Mouse (Mus musculus) hindbrain, embryonic 16.5 days (tissue): ENCODE results near the gene Rrp8. TPM values are rescaled to one million over a fixed set of nuclear protein-coding genes. Genes with fewer than 3 reads are reported as not detected.
"Not testable (repeated sequence)": the region's sequence is repeated elsewhere in the genome, so short reads cannot be mapped to it uniquely, and the experiment has no call there.

ENCODE experiments used
- ATAC-seq: fragments of 200-750 bp; cut with Nextera tagmentation; 2 replicates; pipeline ENCODE4 v1.8.0; 2017; ENCODE audit warnings: moderate TSS enrichment, moderate library complexity
- H3K27ac ChIP-seq: fragments of 300-500 bp; sonication (generic); 2 replicates; pipeline ENCODE4 v1.5.1; 2014; ENCODE audit warnings: low read depth, mild to moderate bottlenecking, control low read depth, low read length, moderate library complexity
- H3K27me3 ChIP-seq: fragments of 300-500 bp; sonication (generic); replicated peaks from 2 replicates; pipeline ENCODE4 v1.6.1; 2014; ENCODE audit warnings: low read length; ENCODE audit not compliant: control insufficient read depth, insufficient read depth
- H3K36me3 ChIP-seq: fragments of 300-500 bp; sonication (generic); 2 replicates; pipeline ENCODE4 v1.6.1; 2014; ENCODE audit warnings: mild to moderate bottlenecking, low read length, moderate library complexity, mixed read lengths; ENCODE audit not compliant: control insufficient read depth, insufficient read depth
- H3K4me1 ChIP-seq: fragments of 300-500 bp; sonication (generic); 2 replicates; pipeline ENCODE4 v1.6.1; 2014; ENCODE audit warnings: low read depth, low read length; ENCODE audit not compliant: control insufficient read depth, insufficient read depth
- H3K4me2 ChIP-seq: fragments of 300-500 bp; sonication (generic); 2 replicates; pipeline ENCODE4 v1.6.1; 2014; ENCODE audit warnings: mild to moderate bottlenecking, low read length, control low read depth, moderate library complexity
- H3K4me3 ChIP-seq: fragments of 300-500 bp; sonication (generic); 2 replicates; pipeline ENCODE4 v1.5.1; 2014; ENCODE audit warnings: mild to moderate bottlenecking, low read length, control low read depth, moderate library complexity
- H3K9ac ChIP-seq: fragments of 300-500 bp; sonication (generic); 2 replicates; pipeline ENCODE4 v1.6.1; 2014; ENCODE audit warnings: low read depth, mild to moderate bottlenecking, control low read depth, low read length, moderate library complexity
- H3K9me3 ChIP-seq: fragments of 300-500 bp; sonication (generic); 2 replicates; pipeline ENCODE4 v1.6.1; 2014; ENCODE audit warnings: mild to moderate bottlenecking, low read length, moderate library complexity; ENCODE audit not compliant: control insufficient read depth
- WGBS: fragments of 180-500 bp; shearing (Covaris S2); extraction: QIAGEN DNeasy Blood & Tissue Kit; methylation state at CpG from one replicate; pipeline ENCODE4 v1.1.7; 2014; 5-methylcytosine and 5-hydroxymethylcytosine counted together
- polyA plus RNA-seq: library from polyadenylated mRNA; unstranded; fragments of >200 nt; fragmentation: Nextera tagmentation; extraction: Ambion mirVana; gene quantifications from 2 replicates; pipeline ENCODE4 v1.2.1, GENCODE M21; 2015

The Rrp8 gene
- polyA plus RNA-seq, 1 experiment from 2014 or later = 26.3 TPM

DNA sequence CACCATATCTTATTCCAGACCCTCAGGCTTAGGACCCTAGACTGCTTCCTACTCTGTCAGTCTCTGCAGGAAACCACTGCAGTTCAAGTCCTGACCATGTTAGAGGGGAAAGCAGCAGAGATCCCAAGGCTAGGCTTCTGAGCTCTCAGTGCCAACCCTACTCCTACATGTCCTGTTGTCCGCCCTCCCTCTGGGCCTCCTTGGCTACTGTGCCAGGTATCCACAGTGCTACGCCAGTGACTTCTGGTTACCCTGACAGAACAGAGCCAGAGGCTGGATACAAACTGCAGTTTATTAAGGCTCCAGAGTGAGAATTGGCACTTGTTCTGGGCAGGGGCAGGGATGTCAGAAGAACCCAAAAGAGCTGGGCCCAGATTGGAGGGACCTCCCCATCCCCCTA, 15.5 kb upstream of the Rrp8 start:
- Histone ChIP-seq H3K27ac (peak overlapping the region; percentile 9; the same call in 1 of the 2 replicates), H3K9me3 (no peaks in the 10 kb centered on the region), H3K27me3 (no peaks in the 10 kb centered on the region), H3K4me1 (peaks cover 5% of the 10 kb centered on the region), H3K4me3 (no peak overlapping the region), H3K9ac (no peak overlapping the region), H3K36me3 (peaks cover 41% of the 10 kb centered on the region), H3K4me2 (no peak overlapping the region)
- 76% methylated on average over 2 of the region's 2 CpGs for WGBS
- ATAC-seq = no peak; the same call in 1 of the 2 replicates

DNA sequence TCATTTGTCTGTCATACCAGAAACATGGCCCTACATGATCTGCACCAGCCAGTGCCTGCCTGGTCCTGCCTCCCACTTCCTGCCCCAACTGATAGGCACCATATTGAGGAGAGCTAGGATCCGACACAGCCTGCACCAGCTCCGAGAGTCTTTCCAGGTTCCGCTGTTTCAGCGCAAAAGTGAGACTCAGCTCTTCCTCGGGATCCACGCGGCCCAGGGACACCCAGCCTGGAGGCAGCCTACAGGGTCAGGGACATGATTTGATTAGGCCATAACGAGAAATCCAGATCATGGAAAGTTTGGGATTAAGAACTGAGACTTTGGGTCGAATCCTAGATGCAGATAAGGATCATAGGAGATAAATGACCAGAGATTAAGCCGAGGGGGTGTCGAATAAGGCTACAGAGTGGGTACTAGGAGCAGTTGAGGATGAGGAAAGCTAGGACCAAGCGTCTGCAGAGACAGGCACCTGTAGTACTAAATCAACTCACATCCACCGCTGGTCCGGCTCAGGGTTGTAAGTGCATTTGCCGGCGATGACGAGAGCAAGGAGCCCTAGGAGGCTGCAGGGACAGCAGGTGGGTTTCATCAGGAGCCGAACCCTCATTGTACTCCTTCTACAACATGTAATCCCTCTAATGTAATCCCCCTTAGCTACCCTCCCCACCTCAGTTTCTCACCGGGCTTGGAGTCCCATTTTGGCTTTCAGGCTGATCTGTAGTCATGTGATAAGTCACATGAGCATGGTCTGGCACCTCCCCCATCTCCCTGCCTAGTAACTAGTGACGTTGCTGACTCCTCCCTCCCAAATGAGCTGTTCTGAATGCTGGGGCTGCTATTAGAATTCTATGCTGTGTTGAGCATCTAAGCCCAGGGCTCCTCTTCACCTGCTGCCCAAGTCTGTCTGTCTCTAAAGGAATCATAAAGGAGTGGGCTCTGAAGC, 14.6 kb upstream of the Rrp8 start, which contains the start of gene Tpp1:
Tpp1 (minus strand) TSS at position 745 of the 943 bp plus-strand sequence.
- Histone ChIP-seq H3K27ac (peak within 1 kb of the TSS; percentile 71), H3K4me3 (peak within 1 kb of the TSS; percentile 54), H3K4me2 (peak within 1 kb of the TSS; percentile 74), H3K9me3 (no peaks in the 10 kb centered on the region), H3K27me3 (no peaks in the 10 kb centered on the region), H3K36me3 (peaks cover 33% of the 10 kb centered on the region), H3K4me1 (peaks cover 5% of the 10 kb centered on the region), H3K9ac (peak within 1 kb of the TSS; percentile 71)
- 23% methylated on average over 19 of the region's 20 CpGs for WGBS
- ATAC-seq = peak; percentile 91

DNA sequence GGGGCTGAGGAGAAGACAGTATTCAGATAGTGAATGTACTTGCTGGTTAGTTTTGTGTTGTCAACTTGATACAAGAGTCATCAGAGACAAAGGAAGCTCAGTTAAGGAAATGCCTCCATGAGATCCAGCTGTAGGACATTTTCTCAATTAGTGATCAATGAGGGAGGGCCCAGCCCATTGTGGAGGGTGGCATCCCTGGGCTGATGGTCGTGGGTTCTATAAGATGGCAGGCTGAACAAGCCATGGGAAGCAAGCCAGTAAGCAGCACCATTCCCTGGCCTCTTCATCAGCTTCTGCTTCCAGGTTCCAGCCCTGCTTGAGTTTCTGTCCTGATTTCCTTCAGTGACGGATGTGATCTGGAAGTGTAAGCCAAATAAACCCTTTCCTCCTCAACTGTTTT, 10.6 kb upstream of the Rrp8 start:
- H3K4me3 ChIP-seq = no peak overlapping the region
- H3K9me3 ChIP-seq = no peaks in the 10 kb centered on the region
- no peaks in the 10 kb centered on the region for H3K27me3 ChIP-seq
- peaks cover 12% of the 10 kb centered on the region for H3K4me1 ChIP-seq
- no peak overlapping the region for H3K27ac ChIP-seq
- H3K36me3 ChIP-seq = peaks cover 10% of the 10 kb centered on the region; the same call in 1 of the 2 replicates
- WGBS = 85% methylated on average over 2 of the region's 2 CpGs
- no peak overlapping the region for H3K9ac ChIP-seq
- no peak overlapping the region for H3K4me2 ChIP-seq
- ATAC-seq = no peak

DNA sequence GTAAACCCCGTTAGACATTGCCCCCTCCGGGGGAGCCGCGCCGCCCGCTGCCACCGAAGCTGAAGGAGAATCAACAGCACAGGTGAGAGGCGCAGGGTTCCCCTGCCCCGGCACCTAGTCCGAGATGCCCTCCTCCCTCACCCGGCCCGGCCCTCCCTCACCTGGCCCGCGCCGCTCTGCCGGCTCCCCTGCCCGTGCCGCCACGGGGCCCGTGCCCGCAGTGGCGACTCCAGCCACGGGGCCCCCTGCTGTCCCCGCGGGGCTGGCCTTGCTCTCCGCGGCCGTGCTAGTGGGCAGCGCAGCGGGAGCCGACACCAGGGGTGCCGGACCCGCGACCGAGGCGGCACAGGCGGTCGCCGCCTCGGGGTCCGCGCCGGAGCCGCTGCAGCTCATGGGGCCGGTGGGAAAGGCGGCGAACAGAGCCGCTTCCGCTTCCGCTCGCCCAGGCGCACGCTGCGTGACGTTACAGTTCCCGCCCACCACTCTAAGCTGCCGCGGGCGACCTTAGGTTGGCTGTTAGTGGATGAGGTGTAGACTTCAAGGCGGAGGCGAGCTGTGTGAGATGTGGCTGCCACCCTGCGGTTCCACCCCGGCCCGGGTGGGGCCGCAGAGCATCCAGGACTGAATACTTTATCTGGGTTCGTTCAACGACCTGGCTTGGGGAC, 6.9 kb upstream of the Rrp8 start, which contains the start of gene Taf10:
Taf10 (minus strand) TSS at position 436 of the 665 bp plus-strand sequence.
- under 1% methylated on average over 61 of the region's 67 CpGs for WGBS
- peak; percentile 97 for ATAC-seq

DNA sequence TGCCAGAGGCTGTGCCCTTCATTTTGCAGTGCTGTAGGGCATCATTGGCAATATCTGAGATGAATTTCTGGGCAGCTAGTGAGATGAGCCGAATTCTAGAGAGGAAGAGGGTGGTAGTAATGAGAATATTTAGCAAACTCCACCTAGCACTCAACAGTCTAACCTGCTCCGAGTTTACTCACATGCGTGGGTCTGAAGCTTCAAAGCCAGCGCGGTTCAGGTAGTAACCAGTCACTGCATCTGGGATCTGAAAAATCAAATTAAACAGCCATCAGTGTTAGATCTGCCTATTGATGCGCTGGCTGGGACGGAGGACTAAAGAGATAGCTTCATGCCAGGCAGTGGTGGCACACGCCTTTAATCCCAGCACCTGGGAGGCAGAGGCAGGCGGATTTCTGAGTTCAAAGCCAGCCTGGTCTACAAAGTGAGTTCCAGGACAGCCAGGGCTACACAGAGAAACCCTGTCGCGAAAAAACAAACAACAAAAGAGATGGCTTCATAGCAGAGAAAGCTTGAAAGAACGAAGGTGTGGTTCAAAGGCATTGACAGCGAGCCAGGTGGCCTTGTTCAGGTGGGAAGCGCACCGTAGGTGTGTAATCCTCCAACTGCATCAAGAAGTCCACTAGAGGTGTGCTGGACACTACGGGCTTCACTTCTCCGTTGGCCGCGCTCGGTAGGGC, 6.2 kb upstream of the Rrp8 start:
- Histone ChIP-seq H3K4me2 (peak overlapping the region; percentile 90), H3K9ac (peak overlapping the region; percentile 92), H3K4me1 (peaks cover 12% of the 10 kb centered on the region), H3K36me3 (peaks cover 25% of the 10 kb centered on the region), H3K27ac (peak overlapping the region; percentile 84; the same call in 1 of the 2 replicates), H3K4me3 (peak overlapping the region; percentile 97)
- peak; percentile 21 for ATAC-seq
- 42% methylated on average over 17 of the region's 20 CpGs for WGBS
- H3K9me3 ChIP-seq, H3K27me3 ChIP-seq: not testable (repeated sequence)

More for the DNA sequence above, 6.9 kb upstream of the Rrp8 start, which contains the start of gene Taf10:
- no peaks in the 10 kb centered on the region for H3K27me3 ChIP-seq
- peak within 1 kb of the TSS; percentile 90 for H3K4me2 ChIP-seq
- H3K27ac ChIP-seq = peak within 1 kb of the TSS; percentile 84
- H3K9ac ChIP-seq = peak within 1 kb of the TSS; percentile 92
- peaks cover 7% of the 10 kb centered on the region for H3K4me1 ChIP-seq
- H3K36me3 ChIP-seq = peaks cover 26% of the 10 kb centered on the region
- H3K9me3 ChIP-seq = no peaks in the 10 kb centered on the region
- H3K4me3 ChIP-seq = peak within 1 kb of the TSS; percentile 97

DNA sequence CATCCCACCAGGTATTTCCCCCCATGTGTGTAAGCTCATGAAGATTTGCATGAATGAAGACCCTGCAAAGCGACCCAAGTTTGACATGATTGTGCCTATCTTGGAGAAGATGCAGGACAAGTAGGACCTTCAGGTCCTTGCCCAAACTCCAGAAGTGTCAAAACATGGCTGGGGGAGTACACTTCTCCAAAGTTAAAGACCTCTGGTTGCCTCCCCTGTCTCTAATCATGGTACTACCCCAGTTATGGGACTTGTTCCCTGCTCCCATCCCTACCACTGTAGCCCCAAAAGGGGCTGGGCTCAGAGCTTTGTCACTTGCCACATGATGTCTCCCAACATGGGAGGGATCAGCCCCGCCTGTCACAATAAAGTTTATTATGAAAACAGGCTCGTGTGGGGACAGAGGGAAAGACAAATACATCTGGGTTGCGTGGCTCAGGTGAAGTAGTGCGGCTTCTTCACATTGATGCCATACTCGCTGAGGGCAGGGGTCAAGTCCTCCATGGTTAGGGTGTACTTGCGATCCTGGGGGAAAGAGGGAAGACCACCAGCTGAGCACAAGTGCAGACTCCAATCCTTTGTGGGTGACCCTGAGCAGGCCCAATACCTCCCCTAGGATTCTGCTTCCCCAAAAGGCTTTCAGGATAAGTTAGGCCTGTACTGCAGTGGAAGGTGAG, 5.5 kb upstream of the Rrp8 start:
- not testable (repeated sequence) for ATAC-seq, H3K4me2 ChIP-seq, H3K27me3 ChIP-seq, H3K9ac ChIP-seq, H3K27ac ChIP-seq, H3K4me3 ChIP-seq, H3K9me3 ChIP-seq
- Histone ChIP-seq H3K4me1 (peaks cover 14% of the 10 kb centered on the region), H3K36me3 (peaks cover 24% of the 10 kb centered on the region)
- 86% methylated on average over 7 of the region's 7 CpGs for WGBS

DNA sequence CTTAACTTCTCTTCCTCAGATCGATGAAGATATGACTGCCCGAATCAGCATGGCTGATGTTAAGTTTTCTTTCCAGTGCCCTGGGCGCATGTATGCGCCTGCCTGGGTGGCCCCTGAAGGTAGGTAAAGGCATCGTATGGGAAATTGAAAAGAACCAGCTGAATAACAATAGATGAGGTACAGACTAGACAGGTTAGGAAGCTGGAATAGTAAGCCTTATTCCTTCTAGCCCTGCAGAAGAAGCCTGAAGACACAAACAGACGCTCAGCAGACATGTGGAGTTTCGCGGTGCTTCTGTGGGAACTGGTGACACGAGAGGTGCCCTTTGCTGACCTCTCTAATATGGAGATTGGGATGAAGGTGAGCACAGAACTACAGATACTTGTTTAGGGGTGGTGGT, 4.8 kb upstream of the Rrp8 start:
- H3K27me3 ChIP-seq = no peaks in the 10 kb centered on the region
- WGBS = 88% methylated on average over 9 of the region's 9 CpGs
- no peak overlapping the region for H3K27ac ChIP-seq
- H3K4me1 ChIP-seq = peaks cover 18% of the 10 kb centered on the region
- H3K9me3 ChIP-seq = no peaks in the 10 kb centered on the region
- H3K36me3 ChIP-seq = peaks cover 24% of the 10 kb centered on the region
- H3K9ac ChIP-seq = no peak overlapping the region
- no peak overlapping the region for H3K4me3 ChIP-seq
- ATAC-seq = no peak
- H3K4me2 ChIP-seq = no peak overlapping the region

DNA sequence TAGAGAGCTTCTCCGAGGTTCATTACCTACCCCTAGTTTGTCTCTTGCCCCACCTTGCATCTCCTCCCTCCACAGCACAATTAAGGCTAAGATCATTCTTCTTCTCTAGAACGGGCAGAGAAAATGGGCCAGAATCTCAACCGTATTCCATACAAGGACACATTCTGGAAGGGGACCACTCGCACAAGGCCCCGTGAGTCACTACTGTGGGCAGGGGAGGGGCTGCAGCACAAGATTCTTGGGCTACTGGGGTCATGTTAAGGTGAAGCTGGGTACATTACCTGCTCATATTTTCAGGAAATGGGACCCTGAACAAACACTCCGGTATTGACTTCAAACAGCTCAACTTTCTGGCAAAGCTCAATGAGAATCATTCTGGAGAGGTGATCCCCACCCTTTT, 3.7 kb upstream of the Rrp8 start:
- Histone ChIP-seq H3K4me2 (no peak overlapping the region), H3K9me3 (no peaks in the 10 kb centered on the region), H3K4me3 (no peak overlapping the region), H3K27ac (no peak overlapping the region), H3K27me3 (no peaks in the 10 kb centered on the region), H3K4me1 (peaks cover 18% of the 10 kb centered on the region), H3K36me3 (peaks cover 18% of the 10 kb centered on the region), H3K9ac (no peak overlapping the region)
- no peak for ATAC-seq
- WGBS = 88% methylated on average over 6 of the region's 6 CpGs
